ENCODE assay signal across 11 mouse cellular contexts in the genomic region with DNA sequence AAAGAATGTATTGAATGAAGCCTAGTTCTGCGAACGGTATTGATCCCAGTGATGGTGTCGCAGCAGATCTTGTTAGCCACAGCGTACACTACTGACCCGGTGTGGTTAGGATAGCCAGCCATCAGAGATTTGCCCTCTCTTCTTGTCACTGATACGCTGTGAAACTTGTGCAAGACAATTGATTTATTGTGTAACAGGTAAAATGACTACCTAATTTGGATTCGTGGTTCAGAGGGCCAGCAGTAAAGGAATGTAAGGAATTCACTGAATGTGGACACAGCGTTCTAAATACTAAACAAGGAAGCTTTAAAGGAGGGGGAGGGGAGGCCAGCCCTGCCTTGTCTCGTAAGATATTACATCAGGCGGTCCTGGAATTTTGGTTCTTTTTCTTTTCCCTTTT.
A peak's percentile ranks its signal among the peaks of the same experiment; 100 is the strongest.
DNase-seq lines count a peak whose midpoint lies in the region; ATAC-seq and TF ChIP-seq lines count a peak whose summit lies in the region.
"Had no signal": no experiment of that assay in that cellular context is flagged by ENCODE, and none has a peak within 500 bp of the region (broad histone marks: within the 10 kb centered on the region; RNA-seq: fewer than 3 reads in every experiment).

No protein-coding gene starts in this region.

- no peak overlapping the region; the same call in 1 of the 2 replicates for H3K4me3 ChIP-seq in forebrain, embryonic 10.5 days
- H3K4me3 ChIP-seq in forebrain, embryonic 11.5 days (ENCODE audit: low read depth, low read length), result no peak overlapping the region
- no peak overlapping the region for H3K4me3 ChIP-seq in lung, embryonic 16.5 days (ENCODE audit: low read length)
- H3K4me3 ChIP-seq in kidney, postnatal 0 days (replicated peaks; ENCODE audit: low read depth, low read length), result no peak overlapping the region
- no peak overlapping the region for H3K4me3 ChIP-seq in midbrain, embryonic 14.5 days (replicated peaks; ENCODE audit: low read depth, low read length)
- H3K4me3 ChIP-seq: limb, embryonic 13.5 days had no signal

- TF ChIP-seq CTCF in kidney, postnatal 0 days (IDR thresholded peaks at IDR 0.05; ENCODE audit: low read depth), result no peak

- no peak; the same call in 1 of the 2 replicates for ATAC-seq in forebrain, embryonic 11.5 days (replicated peaks; ENCODE audit: low FRiP score)
- ATAC-seq in lung, embryonic 16.5 days (ENCODE audit: low read depth), result 0 out of 2 replicates have a peak, but pooled peaks have one; percentile 37
- ATAC-seq in kidney, postnatal 0 days (replicated peaks; ENCODE audit: low FRiP score, low read depth), result no peak
- ATAC-seq in midbrain, embryonic 14.5 days (ENCODE audit: low FRiP score, low TSS enrichment), result no peak

- no peak for DNase-seq in forebrain, embryonic 10.5 days (ENCODE audit: extremely low spot score, low spot score)
- no peak for DNase-seq in forebrain, embryonic 11.5 days (ENCODE audit: low spot score)
- no peak for DNase-seq in lung, postnatal 10 days
- DNase-seq in kidney, postnatal 0 days (ENCODE audit: low spot score), result peak; percentile 71
- DNase-seq in midbrain, embryonic 14.5 days, result peak; percentile 43
- no peak for DNase-seq in urinary bladder, adult 18-20 months (ENCODE audit: low spot score in 2 of 2)
- no peak for DNase-seq in cerebellum, adult 8-10 months
- DNase-seq: adrenal gland, adult 2 months; cerebellum, postnatal 14 days had no signal

- peak overlapping the region; percentile 59 for H3K27ac ChIP-seq in forebrain, embryonic 10.5 days
- no peak overlapping the region for H3K27ac ChIP-seq in forebrain, embryonic 11.5 days (ENCODE audit: low read depth, low read length)
- H3K27ac ChIP-seq in lung, embryonic 16.5 days (ENCODE audit: low read length), result peak overlapping the region; percentile 33; the same call in 1 of the 2 replicates
- H3K27ac ChIP-seq in kidney, postnatal 0 days, result no peak overlapping the region
- no peak overlapping the region for H3K27ac ChIP-seq in midbrain, embryonic 14.5 days (replicated peaks; ENCODE audit: low read depth, low read length)
- H3K27ac ChIP-seq: limb, embryonic 13.5 days had no signal

- 9% methylated on average over 10 of the region's 10 CpGs for WGBS in forebrain, embryonic 10.5 days
- WGBS in forebrain, embryonic 11.5 days, result 12% methylated on average over 10 of the region's 10 CpGs
- WGBS in lung, embryonic 16.5 days, result 25% methylated on average over 10 of the region's 10 CpGs
- 35% methylated on average over 10 of the region's 10 CpGs for WGBS in kidney, postnatal 0 days
- 16% methylated on average over 10 of the region's 10 CpGs for whole genome bisulfite sequencing in midbrain, embryonic 14.5 days

- H3K9ac ChIP-seq in forebrain, embryonic 11.5 days (ENCODE audit: low read length), result no peak overlapping the region
- no peak overlapping the region for H3K9ac ChIP-seq in lung, embryonic 16.5 days (ENCODE audit: low read length)
- H3K9ac ChIP-seq in kidney, postnatal 0 days (ENCODE audit: low read depth, low read length), result no peak overlapping the region
- H3K9ac ChIP-seq in midbrain, embryonic 14.5 days (replicated peaks; ENCODE audit: low read length), result no peak overlapping the region
- H3K9ac ChIP-seq: limb, embryonic 13.5 days had no signal

- H3K4me2 ChIP-seq in forebrain, embryonic 11.5 days (ENCODE audit: low read depth, low read length, severe bottlenecking), result no peak overlapping the region; the same call in 1 of the 2 replicates
- no peak overlapping the region for H3K4me2 ChIP-seq in lung, embryonic 16.5 days (ENCODE audit: low read depth, low read length)
- 0 out of 2 replicates have a peak overlapping the region, but pooled peaks have one; percentile 3 for H3K4me2 ChIP-seq in kidney, postnatal 0 days (ENCODE audit: low read length)
- no peak overlapping the region for H3K4me2 ChIP-seq in midbrain, embryonic 14.5 days (ENCODE audit: low read length)
- H3K4me2 ChIP-seq: limb, embryonic 13.5 days had no signal

- no peaks in the 10 kb centered on the region for H3K9me3 ChIP-seq in forebrain, embryonic 10.5 days
- no peaks in the 10 kb centered on the region for H3K9me3 ChIP-seq in forebrain, embryonic 11.5 days (ENCODE audit: control insufficient read depth, low read length)
- H3K9me3 ChIP-seq in lung, embryonic 16.5 days (ENCODE audit: control insufficient read depth, low read length), result no peaks in the 10 kb centered on the region
- H3K9me3 ChIP-seq in kidney, postnatal 0 days (replicated peaks; ENCODE audit: low read length), result no peaks in the 10 kb centered on the region
- H3K9me3 ChIP-seq in midbrain, embryonic 14.5 days (ENCODE audit: control insufficient read depth, low read length), result no peaks in the 10 kb centered on the region
- H3K9me3 ChIP-seq: limb, embryonic 13.5 days had no signal

- peaks cover 44% of the 10 kb centered on the region for H3K4me1 ChIP-seq in forebrain, embryonic 10.5 days
- no peaks in the 10 kb centered on the region; the same call in 1 of the 2 replicates for H3K4me1 ChIP-seq in forebrain, embryonic 11.5 days (replicated peaks; ENCODE audit: control insufficient read depth, insufficient read depth, low read length)
- peaks cover 21% of the 10 kb centered on the region for H3K4me1 ChIP-seq in lung, embryonic 16.5 days (replicated peaks; ENCODE audit: control insufficient read depth, insufficient read depth, low read length)
- peaks cover 12% of the 10 kb centered on the region for H3K4me1 ChIP-seq in kidney, postnatal 0 days (replicated peaks; ENCODE audit: insufficient read depth, low read length)
- 0 out of 2 replicates have a peak, but pooled peaks cover 3% of the 10 kb centered on the region for H3K4me1 ChIP-seq in midbrain, embryonic 14.5 days (ENCODE audit: control insufficient read depth, insufficient read depth, low read length)

- H3K27me3 ChIP-seq in forebrain, embryonic 10.5 days (ENCODE audit: poor library complexity, severe bottlenecking), result no peaks in the 10 kb centered on the region
- H3K27me3 ChIP-seq in forebrain, embryonic 11.5 days (ENCODE audit: control insufficient read depth, insufficient read depth, low read length), result no peaks in the 10 kb centered on the region
- no peaks in the 10 kb centered on the region for H3K27me3 ChIP-seq in lung, embryonic 16.5 days (ENCODE audit: control insufficient read depth, insufficient read depth, low read depth, low read length)
- H3K27me3 ChIP-seq in kidney, postnatal 0 days (ENCODE audit: insufficient read depth, low read length), result no peaks in the 10 kb centered on the region
- H3K27me3 ChIP-seq in midbrain, embryonic 14.5 days (ENCODE audit: control insufficient read depth, insufficient read depth, low read length), result no peaks in the 10 kb centered on the region
- H3K27me3 ChIP-seq: limb, embryonic 13.5 days had no signal

- no peaks in the 10 kb centered on the region for H3K36me3 ChIP-seq in forebrain, embryonic 10.5 days (replicated peaks)
- H3K36me3 ChIP-seq in forebrain, embryonic 11.5 days (ENCODE audit: control insufficient read depth, insufficient read depth, low read length), result no peaks in the 10 kb centered on the region
- no peaks in the 10 kb centered on the region for H3K36me3 ChIP-seq in lung, embryonic 16.5 days (ENCODE audit: control insufficient read depth, insufficient read depth, low read length)
- H3K36me3 ChIP-seq in kidney, postnatal 0 days (ENCODE audit: insufficient read depth, low read length), result no peaks in the 10 kb centered on the region
- H3K36me3 ChIP-seq in midbrain, embryonic 14.5 days (ENCODE audit: control insufficient read depth, insufficient read depth, low read length), result no peaks in the 10 kb centered on the region
- H3K36me3 ChIP-seq: limb, embryonic 13.5 days had no signal

Comparison
In these comparisons a context has a peak if more than half of its experiments do, and no peak if none do; other contexts are left out.
1. H3K27ac ChIP-seq: peak in forebrain, embryonic 10.5 days (single experiment) and lung, embryonic 16.5 days (single experiment); none in forebrain, embryonic 11.5 days (single experiment), kidney, postnatal 0 days (single experiment) and midbrain, embryonic 14.5 days (single experiment).
2. DNase-seq: peak in kidney, postnatal 0 days (single experiment) and midbrain, embryonic 14.5 days (single experiment); none in forebrain, embryonic 10.5 days (single experiment), forebrain, embryonic 11.5 days (single experiment), lung, postnatal 10 days (single experiment), urinary bladder, adult 18-20 months (0 of 2) and cerebellum, adult 8-10 months (single experiment).